Mouse (Mus musculus) heart, postnatal 0 days (tissue): ENCODE measurements around the gene Msmp.

Source experiments
- CTCF ChIP-seq: IDR thresholded peaks from 2 replicates; pipeline ENCODE4 v1.5.1; 2016; ENCODE audit warnings: antibody characterized with exemption, control low read depth, low read depth
- EP300 ChIP-seq: IDR thresholded peaks from 2 replicates; pipeline ENCODE4 v1.6.1; 2016; ENCODE audit warnings: antibody characterized with exemption, low read depth

DNA sequence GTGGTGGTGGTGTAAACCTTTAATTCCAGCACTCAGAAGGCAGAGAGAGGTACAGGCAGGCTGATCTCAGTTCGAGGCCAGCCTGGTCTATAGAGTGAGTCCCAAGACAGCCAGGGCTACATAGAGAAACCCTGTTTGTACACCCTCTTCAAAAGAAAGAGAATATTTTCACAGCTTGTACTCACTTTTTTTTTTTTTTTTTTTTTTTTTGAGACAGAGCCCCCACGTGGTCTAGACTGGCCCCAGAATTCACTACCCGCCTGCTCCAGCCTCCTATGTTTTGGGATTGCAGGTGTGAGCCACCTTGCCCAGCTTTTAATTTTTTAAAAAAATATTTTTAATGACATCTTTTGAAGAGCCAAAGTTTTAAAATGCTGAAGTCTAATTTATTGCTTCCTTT, 19.8 kb upstream of the Msmp start:
- no peak for TF ChIP-seq CTCF
- no peak for TF ChIP-seq EP300
